Mouse (Mus musculus): ENCODE measurements around the gene Tmem174. TPM values are rescaled to one million over a fixed set of nuclear protein-coding genes. Genes with fewer than 3 reads are reported as not detected.

Tmem174 gene
- total and polyA plus RNA-seq, 3 experiments, result not detected

DNA sequence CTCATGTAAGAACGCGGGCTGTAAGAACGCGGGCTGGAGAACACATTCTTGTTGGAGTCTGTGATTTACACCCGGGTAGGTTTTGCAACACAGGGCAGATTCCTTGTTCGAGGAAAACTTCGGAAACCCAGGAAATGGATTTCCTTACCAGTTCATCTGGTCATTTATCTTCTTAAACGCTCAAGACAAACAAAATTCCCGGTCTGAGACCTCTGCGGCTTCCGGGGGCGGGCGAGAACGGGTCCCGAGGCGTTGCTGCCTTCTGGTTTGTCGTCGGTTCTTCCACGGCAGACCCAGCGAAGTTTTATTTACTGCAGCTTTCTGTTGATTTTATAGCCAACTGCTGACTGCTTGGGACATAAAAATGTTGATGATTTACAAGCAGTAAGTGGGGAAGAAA is 10.5 kb downstream of the Tmem174 start:
- intact Hi-C loops (cut with DNase I), result no loop called here
- TF ChIP-seq CTCF (IDR thresholded peaks at IDR 0.05) (no peak), POLR2A (IDR thresholded peaks at IDR 0.05; ENCODE audit: insufficient read depth, low read depth, low read length) (no peak), EP300 (IDR thresholded peaks at IDR 0.05; ENCODE audit: insufficient read depth, low read depth, low read length) (no peak)
- WGBS, result 69% methylated on average over 20 of the region's 20 CpGs
- Histone ChIP-seq H3K9ac (ENCODE audit: low read depth, low read length) (no peak overlapping the region), H3K27me3 (ENCODE audit: control insufficient read depth, insufficient read depth, low read length) (no peaks in the 10 kb centered on the region), H3K4me3 (no peak overlapping the region), H3K36me3 (ENCODE audit: control insufficient read depth, insufficient read depth, low read length) (no peaks in the 10 kb centered on the region), H3K79me2 (replicated peaks; ENCODE audit: control insufficient read depth, insufficient read depth, low read length) (no peaks in the 10 kb centered on the region), H3K4me1 (ENCODE audit: control insufficient read depth, insufficient read depth, low read length) (no peaks in the 10 kb centered on the region), H3K27ac (no peak overlapping the region)
- no peak for DNase-seq

- 90% methylated on average over 10 of the region's 10 CpGs for WGBS
- intact Hi-C loops (cut with DNase I), result no loop called here
These were observed 12.7 kb downstream of the Tmem174 start for GRCm38 (mm10) chr13:98624506-98624905.

GRCm38 (mm10) chr13:98622881-98623549 is 14.2 kb downstream of the Tmem174 start:
- intact Hi-C loops (cut with DNase I), result no loop called here
- no peak for TF ChIP-seq CTCF (IDR thresholded peaks at IDR 0.05)
- no peak for TF ChIP-seq EP300 (IDR thresholded peaks at IDR 0.05; ENCODE audit: insufficient read depth, low read depth, low read length)
- no peak for TF ChIP-seq POLR2A (IDR thresholded peaks at IDR 0.05; ENCODE audit: insufficient read depth, low read depth, low read length)
- no peaks in the 10 kb centered on the region for H3K27me3 ChIP-seq (ENCODE audit: control insufficient read depth, insufficient read depth, low read length)
- H3K79me2 ChIP-seq (replicated peaks; ENCODE audit: control insufficient read depth, insufficient read depth, low read length), result no peaks in the 10 kb centered on the region
- H3K36me3 ChIP-seq (ENCODE audit: control insufficient read depth, insufficient read depth, low read length), result no peaks in the 10 kb centered on the region
- no peak for DNase-seq
- H3K4me3 ChIP-seq, result no peak overlapping the region
- H3K27ac ChIP-seq, result no peak overlapping the region
- no peaks in the 10 kb centered on the region for H3K4me1 ChIP-seq (ENCODE audit: control insufficient read depth, insufficient read depth, low read length)
- WGBS, result 42% methylated on average over 8 of the region's 8 CpGs
- no peak overlapping the region for H3K9ac ChIP-seq (ENCODE audit: low read depth, low read length)

More at GRCm38 (mm10) chr13:98624506-98624905, 12.7 kb downstream of the Tmem174 start:
- H3K27ac ChIP-seq, result no peak overlapping the region
- H3K27me3 ChIP-seq (ENCODE audit: control insufficient read depth, insufficient read depth, low read length), result no peaks in the 10 kb centered on the region
- H3K4me3 ChIP-seq, result no peak overlapping the region
- no peak for TF ChIP-seq EP300 (IDR thresholded peaks at IDR 0.05; ENCODE audit: insufficient read depth, low read depth, low read length)
- no peak for TF ChIP-seq POLR2A (IDR thresholded peaks at IDR 0.05; ENCODE audit: insufficient read depth, low read depth, low read length)
- no peak for TF ChIP-seq CTCF (IDR thresholded peaks at IDR 0.05)
- H3K9ac ChIP-seq (ENCODE audit: low read depth, low read length), result no peak overlapping the region
- H3K4me1 ChIP-seq (ENCODE audit: control insufficient read depth, insufficient read depth, low read length), result no peaks in the 10 kb centered on the region
- H3K79me2 ChIP-seq (replicated peaks; ENCODE audit: control insufficient read depth, insufficient read depth, low read length), result no peaks in the 10 kb centered on the region
- DNase-seq, result no peak
- no peaks in the 10 kb centered on the region for H3K36me3 ChIP-seq (ENCODE audit: control insufficient read depth, insufficient read depth, low read length)

DNA sequence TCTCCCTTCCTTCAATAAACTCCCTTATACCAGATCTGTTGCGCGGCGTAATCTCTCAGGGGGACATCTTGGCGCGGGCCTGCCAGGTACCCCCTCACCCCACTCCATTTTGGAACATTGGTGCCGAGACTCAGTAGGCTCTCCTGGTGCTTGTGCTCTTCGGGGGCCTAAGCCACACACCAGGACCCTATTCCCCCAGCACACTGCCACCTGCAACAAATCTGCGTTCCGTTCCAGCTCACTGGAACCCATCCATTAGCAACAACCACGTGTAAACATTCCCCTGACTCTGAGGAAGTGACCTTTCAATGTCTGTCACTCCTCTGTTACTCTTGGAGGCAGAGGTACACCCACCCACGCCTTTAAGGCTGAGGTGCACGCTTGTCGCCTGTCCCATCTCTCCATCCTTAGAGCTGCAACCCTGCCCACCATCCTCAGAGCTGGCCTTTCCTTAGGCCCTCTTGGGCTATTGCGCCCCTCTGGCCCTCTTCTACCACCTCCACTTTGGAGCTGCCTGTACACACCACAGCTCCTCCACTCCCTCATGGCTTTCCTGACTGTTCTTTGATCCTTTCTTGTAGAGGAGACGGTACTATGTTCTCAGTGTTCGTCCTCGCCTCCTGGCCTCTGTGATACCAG is 19.7 kb downstream of the Tmem174 start:
- WGBS, result 65% methylated on average over 17 of the region's 17 CpGs
- H3K4me1 ChIP-seq (ENCODE audit: control insufficient read depth, insufficient read depth, low read length), result no peaks in the 10 kb centered on the region
- no peak for DNase-seq
- no peak overlapping the region for H3K4me3 ChIP-seq
- H3K79me2 ChIP-seq (replicated peaks; ENCODE audit: control insufficient read depth, insufficient read depth, low read length), result no peaks in the 10 kb centered on the region
- no peaks in the 10 kb centered on the region for H3K27me3 ChIP-seq (ENCODE audit: control insufficient read depth, insufficient read depth, low read length)
- no peak overlapping the region for H3K27ac ChIP-seq
- H3K9ac ChIP-seq (ENCODE audit: low read depth, low read length), result no peak overlapping the region
- H3K36me3 ChIP-seq (ENCODE audit: control insufficient read depth, insufficient read depth, low read length), result no peaks in the 10 kb centered on the region
- TF ChIP-seq CTCF (IDR thresholded peaks at IDR 0.05) (no peak), EP300 (IDR thresholded peaks at IDR 0.05; ENCODE audit: insufficient read depth, low read depth, low read length) (no peak), POLR2A (IDR thresholded peaks at IDR 0.05; ENCODE audit: insufficient read depth, low read depth, low read length) (no peak)
- intact Hi-C loops (cut with DNase I), result no loop called here

DNA sequence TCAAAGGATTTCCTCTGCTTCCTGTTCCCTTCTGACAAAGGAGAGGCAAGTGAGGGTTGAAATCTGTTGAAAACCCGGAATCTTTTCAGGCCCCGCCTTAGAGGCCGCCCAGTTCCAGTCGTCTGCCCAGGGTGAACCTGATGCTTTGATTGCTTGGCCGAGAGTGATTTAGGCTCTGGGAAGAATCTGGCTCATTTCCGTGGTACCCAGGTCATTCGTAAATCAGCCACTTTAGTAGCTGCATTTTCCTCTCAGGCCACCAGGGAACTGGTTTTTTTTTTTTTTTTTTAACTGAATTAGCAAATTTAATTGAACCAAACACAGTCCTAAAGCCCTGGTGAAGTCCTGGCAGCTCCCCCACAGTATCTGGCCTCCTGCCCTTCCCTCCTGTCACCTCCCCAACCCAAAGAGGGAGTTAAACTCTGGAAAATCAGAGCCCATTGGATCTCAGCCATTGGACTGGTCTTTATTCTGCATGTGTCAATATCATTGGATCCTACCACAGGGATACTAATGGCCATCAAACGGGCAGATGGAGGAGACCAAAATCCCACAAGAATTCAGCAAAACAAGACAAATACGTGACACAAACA is 29.2 kb downstream of the Tmem174 start:
- Histone ChIP-seq H3K27me3 (ENCODE audit: control insufficient read depth, insufficient read depth, low read length) (no peaks in the 10 kb centered on the region), H3K27ac (no peak overlapping the region), H3K4me1 (ENCODE audit: control insufficient read depth, insufficient read depth, low read length) (no peaks in the 10 kb centered on the region), H3K9ac (ENCODE audit: low read depth, low read length) (no peak overlapping the region), H3K36me3 (ENCODE audit: control insufficient read depth, insufficient read depth, low read length) (no peaks in the 10 kb centered on the region), H3K4me3 (no peak overlapping the region), H3K79me2 (replicated peaks; ENCODE audit: control insufficient read depth, insufficient read depth, low read length) (no peaks in the 10 kb centered on the region)
- TF ChIP-seq CTCF (IDR thresholded peaks at IDR 0.05) (no peak), POLR2A (IDR thresholded peaks at IDR 0.05; ENCODE audit: insufficient read depth, low read depth, low read length) (no peak), EP300 (IDR thresholded peaks at IDR 0.05; ENCODE audit: insufficient read depth, low read depth, low read length) (no peak)
- 52% methylated on average over 9 of the region's 9 CpGs for WGBS
- intact Hi-C loops (cut with DNase I), result no loop called here
- no peak for DNase-seq

GRCm38 (mm10) chr13:98603799-98604198 is 33.4 kb downstream of the Tmem174 start:
- TF ChIP-seq CTCF (IDR thresholded peaks at IDR 0.05) (no peak), EP300 (IDR thresholded peaks at IDR 0.05; ENCODE audit: insufficient read depth, low read depth, low read length) (no peak), POLR2A (IDR thresholded peaks at IDR 0.05; ENCODE audit: insufficient read depth, low read depth, low read length) (no peak)
- intact Hi-C loops (cut with DNase I), result no loop called here
- 92% methylated on average over 11 of the region's 11 CpGs for WGBS
- Histone ChIP-seq H3K4me1 (ENCODE audit: control insufficient read depth, insufficient read depth, low read length) (no peaks in the 10 kb centered on the region), H3K36me3 (ENCODE audit: control insufficient read depth, insufficient read depth, low read length) (no peaks in the 10 kb centered on the region), H3K27me3 (ENCODE audit: control insufficient read depth, insufficient read depth, low read length) (no peaks in the 10 kb centered on the region), H3K79me2 (replicated peaks; ENCODE audit: control insufficient read depth, insufficient read depth, low read length) (no peaks in the 10 kb centered on the region), H3K27ac (no peak overlapping the region), H3K4me3 (no peak overlapping the region), H3K9ac (ENCODE audit: low read depth, low read length) (no peak overlapping the region)
- no peak for DNase-seq

Data from heart, adult 2 months (tissue).